Mouse (Mus musculus): ENCODE data around the gene Myo9a. TPM values are rescaled to one million over a fixed set of nuclear protein-coding genes. Genes with fewer than 3 reads are reported as not detected.
"Not testable (repeated sequence)": the region's sequence is repeated elsewhere in the genome, so short reads cannot be mapped to it uniquely, and the experiment has no call there.

The Myo9a gene
- polyA plus RNA-seq, 1 experiment: 0.10 TPM

DNA sequence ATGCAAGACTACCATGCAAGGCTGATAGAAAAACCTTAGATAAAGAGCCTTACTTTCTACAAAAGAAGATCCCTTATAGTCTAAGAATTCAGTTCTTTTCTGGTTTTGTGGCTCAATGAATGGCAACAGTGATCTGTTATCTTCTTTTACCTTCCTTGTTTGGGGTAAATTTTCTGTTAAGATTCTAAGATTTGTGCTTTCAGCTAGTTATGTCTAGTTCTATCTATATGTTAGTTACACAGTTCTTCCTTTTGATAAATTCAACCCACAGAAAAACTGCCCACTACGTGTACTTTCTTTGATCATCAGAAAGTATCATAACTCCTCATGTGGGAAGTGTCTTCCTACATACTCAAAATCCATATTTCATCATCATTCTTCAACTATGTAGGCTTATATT lies 164.1 kb downstream of the Myo9a start:
- no peaks in the 10 kb centered on the region for H3K4me1 ChIP-seq
- no peaks in the 10 kb centered on the region for H3K9me3 ChIP-seq
- TF ChIP-seq FLI1 (IDR thresholded peaks at IDR 0.05; ENCODE audit: low read length) (no peak), GATA1 (IDR thresholded peaks at IDR 0.05; ENCODE audit: borderline replicate concordance, low read length) (no peak)
- peaks cover 10% of the 10 kb centered on the region for H3K36me3 ChIP-seq (replicated peaks; ENCODE audit: low read length)
- no peaks in the 10 kb centered on the region for H3K27me3 ChIP-seq (replicated peaks)
- H3K4me3 ChIP-seq (replicated peaks): no peak overlapping the region

DNA sequence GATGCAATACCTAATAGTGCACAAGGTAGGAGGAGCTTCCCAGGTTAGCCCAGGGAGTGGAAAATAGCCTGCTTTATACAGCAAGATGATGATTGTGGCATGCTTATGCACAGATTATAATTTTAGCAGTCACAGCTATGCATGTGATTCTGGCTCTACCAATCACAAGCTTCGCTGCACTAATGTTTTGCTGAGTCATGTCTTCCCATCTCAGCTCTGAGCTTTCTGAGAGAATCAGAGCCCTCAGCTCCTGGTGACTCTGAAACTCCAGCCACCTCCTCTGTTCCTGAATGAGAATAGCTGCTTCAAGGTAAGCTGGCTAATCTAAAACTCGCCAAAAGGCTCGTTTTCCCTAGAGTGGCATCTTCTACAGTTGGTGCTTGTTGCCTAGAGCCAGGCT lies 179.6 kb downstream of the Myo9a start:
- Histone ChIP-seq H3K9me3 (no peaks in the 10 kb centered on the region), H3K27me3 (replicated peaks) (no peaks in the 10 kb centered on the region)

GRCm38 (mm10) chr9:59935866-59936265 lies 185.2 kb downstream of the Myo9a start:
- H3K36me3 ChIP-seq (replicated peaks; ENCODE audit: low read length): not testable (repeated sequence)

More for the DNA sequence above, 179.6 kb downstream of the Myo9a start:
- no peaks in the 10 kb centered on the region for H3K4me1 ChIP-seq
- no peak overlapping the region for H3K4me3 ChIP-seq (replicated peaks)
- peaks cover 6% of the 10 kb centered on the region for H3K36me3 ChIP-seq (replicated peaks; ENCODE audit: low read length)
- TF ChIP-seq GATA1 (IDR thresholded peaks at IDR 0.05; ENCODE audit: borderline replicate concordance, low read length) (no peak), FLI1 (IDR thresholded peaks at IDR 0.05; ENCODE audit: low read length) (no peak)

GRCm38 (mm10) chr9:59938529-59938928 lies 187.8 kb downstream of the Myo9a start:
- H3K4me1 ChIP-seq: peaks cover 10% of the 10 kb centered on the region
- H3K4me3 ChIP-seq (replicated peaks): no peak overlapping the region
- H3K9me3 ChIP-seq: no peaks in the 10 kb centered on the region
- TF ChIP-seq GATA1 (IDR thresholded peaks at IDR 0.05; ENCODE audit: borderline replicate concordance, low read length) (no peak), FLI1 (IDR thresholded peaks at IDR 0.05; ENCODE audit: low read length) (no peak)
- no peaks in the 10 kb centered on the region for H3K36me3 ChIP-seq (replicated peaks; ENCODE audit: low read length)
- H3K27me3 ChIP-seq (replicated peaks): peaks cover 14% of the 10 kb centered on the region

More at GRCm38 (mm10) chr9:59935866-59936265, 185.2 kb downstream of the Myo9a start:
- H3K4me3 ChIP-seq (replicated peaks); H3K9me3 ChIP-seq; H3K27me3 ChIP-seq (replicated peaks); H3K4me1 ChIP-seq: not testable (repeated sequence)

- Histone ChIP-seq H3K27me3 (replicated peaks) (peaks cover 22% of the 10 kb centered on the region), H3K9me3 (no peaks in the 10 kb centered on the region), H3K4me1 (peaks cover 10% of the 10 kb centered on the region), H3K36me3 (replicated peaks; ENCODE audit: low read length) (no peaks in the 10 kb centered on the region), H3K4me3 (replicated peaks) (no peak overlapping the region)
- no peak for TF ChIP-seq GATA1 (IDR thresholded peaks at IDR 0.05; ENCODE audit: borderline replicate concordance, low read length)
- TF ChIP-seq FLI1 (IDR thresholded peaks at IDR 0.05; ENCODE audit: low read length): no peak
These were observed 189.0 kb downstream of the Myo9a start for GRCm38 (mm10) chr9:59939691-59940090.

DNA sequence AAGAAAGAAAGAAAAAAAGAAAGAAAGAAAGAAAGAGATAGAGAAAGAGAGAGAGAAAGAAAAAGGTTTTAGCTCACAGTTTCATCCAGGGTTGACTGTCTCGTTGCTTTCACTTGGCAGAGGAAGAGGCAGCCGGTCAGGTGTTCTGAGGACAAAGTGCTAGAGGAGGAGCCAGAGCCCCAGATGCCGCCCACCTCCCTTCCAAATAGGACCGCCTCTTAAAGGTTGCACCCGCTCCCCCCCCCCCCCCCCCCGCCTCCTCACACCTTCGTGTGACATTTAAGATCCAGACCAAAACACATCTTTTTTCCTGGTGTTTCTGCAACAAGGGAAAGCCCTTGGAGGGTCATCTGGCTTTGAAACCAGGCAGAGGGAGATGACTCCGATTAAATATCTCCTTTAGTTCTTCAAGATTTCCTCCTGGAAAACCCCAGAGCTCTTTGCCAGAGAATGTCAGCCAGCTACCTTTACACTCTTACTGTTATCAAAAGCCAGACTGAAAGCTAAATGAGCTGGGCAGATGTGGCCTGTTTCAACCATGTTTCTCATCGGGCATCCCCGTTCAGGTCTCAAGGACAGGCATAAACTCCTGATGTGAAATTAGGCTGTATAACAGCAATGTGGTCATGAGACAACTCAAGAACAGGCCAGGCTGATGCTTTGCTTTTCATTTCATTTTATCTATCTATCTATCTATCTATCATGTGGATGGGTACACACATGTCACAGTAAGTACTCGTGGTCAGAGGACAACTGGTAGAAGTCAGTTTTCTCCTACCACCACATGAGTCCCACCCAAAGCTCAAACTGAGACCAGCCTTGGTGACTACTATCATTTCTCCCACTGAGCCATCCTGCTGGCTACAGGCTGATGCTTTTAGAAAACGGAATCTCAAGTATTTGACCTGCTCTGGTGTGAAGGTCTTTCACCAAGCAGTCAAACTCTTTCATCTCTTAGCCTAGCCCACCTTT lies 190.5 kb downstream of the Myo9a start:
- Histone ChIP-seq H3K4me3 (replicated peaks) (no peak overlapping the region), H3K27me3 (replicated peaks) (peaks cover 36% of the 10 kb centered on the region), H3K4me1 (peaks cover 10% of the 10 kb centered on the region), H3K36me3 (replicated peaks; ENCODE audit: low read length) (no peaks in the 10 kb centered on the region), H3K9me3 (no peaks in the 10 kb centered on the region)
- TF ChIP-seq FLI1 (IDR thresholded peaks at IDR 0.05; ENCODE audit: low read length) (no peak), GATA1 (IDR thresholded peaks at IDR 0.05; ENCODE audit: borderline replicate concordance, low read length) (no peak)

DNA sequence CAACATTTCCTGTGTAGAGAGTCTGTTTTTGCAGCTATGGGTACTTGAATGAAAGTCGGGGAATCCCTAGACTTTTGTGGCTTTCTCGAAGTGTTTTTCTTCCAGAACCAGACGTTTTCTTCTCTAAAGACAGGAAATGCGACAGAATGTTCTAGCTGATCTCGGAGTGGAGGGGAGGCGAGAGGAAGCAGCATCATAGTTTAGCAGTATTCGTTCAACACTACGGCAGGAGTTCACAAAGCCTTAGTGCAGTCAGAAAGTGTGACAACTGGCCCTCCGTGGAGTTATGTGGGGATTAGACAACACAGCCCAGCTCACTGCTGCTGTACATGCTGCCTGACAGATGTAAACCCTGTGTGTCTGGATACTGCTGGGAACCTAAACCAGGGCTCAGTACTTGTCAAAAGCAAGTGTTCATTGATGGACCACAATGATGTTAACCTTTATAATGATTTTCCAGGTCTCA lies 191.2 kb downstream of the Myo9a start:
- H3K4me3 ChIP-seq (replicated peaks): peak overlapping the region; percentile 86
- peaks cover 10% of the 10 kb centered on the region for H3K4me1 ChIP-seq
- TF ChIP-seq FLI1 (IDR thresholded peaks at IDR 0.05; ENCODE audit: low read length) (no peak), GATA1 (IDR thresholded peaks at IDR 0.05; ENCODE audit: borderline replicate concordance, low read length) (no peak)
- peaks cover 41% of the 10 kb centered on the region for H3K27me3 ChIP-seq (replicated peaks)
- H3K36me3 ChIP-seq (replicated peaks; ENCODE audit: low read length): no peaks in the 10 kb centered on the region
- no peaks in the 10 kb centered on the region for H3K9me3 ChIP-seq

DNA sequence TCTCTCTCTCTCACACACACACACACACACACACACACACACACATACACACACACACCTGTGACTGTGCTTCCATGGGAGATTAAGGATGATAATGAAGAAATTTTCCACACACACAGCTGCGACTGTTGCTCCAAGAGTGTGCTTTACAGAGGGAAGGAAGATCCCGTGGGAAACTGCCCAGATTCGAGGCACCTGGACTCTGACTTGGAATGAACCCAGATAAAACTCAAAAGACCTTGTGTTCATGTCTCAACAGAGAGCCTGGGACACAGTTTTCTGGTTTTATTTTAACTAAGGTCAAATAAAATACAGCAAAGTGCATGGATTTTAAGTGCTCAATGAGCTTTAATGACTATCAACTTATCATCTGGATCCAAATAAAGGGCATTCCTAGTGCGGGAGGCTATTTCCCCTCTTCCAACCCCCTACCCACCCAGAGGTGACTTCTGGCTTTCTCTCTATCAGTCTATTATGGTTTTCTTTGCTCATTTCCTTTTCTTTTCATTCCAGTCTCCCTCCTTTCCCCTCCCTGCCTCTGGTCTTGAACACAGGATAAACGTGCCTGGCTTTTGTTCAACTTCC lies 191.9 kb downstream of the Myo9a start:
- Histone ChIP-seq H3K27me3 (replicated peaks) (peaks cover 46% of the 10 kb centered on the region), H3K4me3 (replicated peaks) (no peak overlapping the region), H3K9me3 (no peaks in the 10 kb centered on the region), H3K4me1 (peaks cover 10% of the 10 kb centered on the region), H3K36me3 (replicated peaks; ENCODE audit: low read length) (no peaks in the 10 kb centered on the region)
- TF ChIP-seq GATA1 (IDR thresholded peaks at IDR 0.05; ENCODE audit: borderline replicate concordance, low read length): no peak
- no peak for TF ChIP-seq FLI1 (IDR thresholded peaks at IDR 0.05; ENCODE audit: low read length)

GRCm38 (mm10) chr9:59943826-59944225 lies 193.1 kb downstream of the Myo9a start:
- TF ChIP-seq FLI1 (IDR thresholded peaks at IDR 0.05; ENCODE audit: low read length): no peak
- TF ChIP-seq GATA1 (IDR thresholded peaks at IDR 0.05; ENCODE audit: borderline replicate concordance, low read length): no peak

DNA sequence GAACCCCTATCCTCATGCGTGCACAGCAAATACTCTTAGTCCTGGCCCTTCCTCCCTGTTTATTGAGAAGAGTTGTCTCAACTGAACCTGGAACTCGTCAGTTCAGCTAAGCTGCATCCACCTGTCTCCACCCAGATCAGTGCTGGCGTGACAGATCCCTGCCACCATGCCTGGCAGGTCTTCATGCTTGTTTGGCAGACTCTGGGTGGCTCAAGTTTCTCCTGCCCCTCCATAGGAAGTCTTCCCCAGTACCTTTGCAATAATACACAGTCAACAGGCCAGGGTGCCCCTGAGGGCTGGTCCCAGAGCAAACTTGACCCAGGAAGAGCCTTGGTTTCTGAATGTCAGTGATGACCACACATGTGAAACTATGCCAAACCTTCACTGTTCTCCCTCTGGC lies 194.5 kb downstream of the Myo9a start:
- Histone ChIP-seq H3K36me3 (replicated peaks; ENCODE audit: low read length) (no peaks in the 10 kb centered on the region), H3K4me1 (peaks cover 10% of the 10 kb centered on the region), H3K9me3 (no peaks in the 10 kb centered on the region), H3K27me3 (replicated peaks) (peaks cover 64% of the 10 kb centered on the region), H3K4me3 (replicated peaks) (no peak overlapping the region)
- TF ChIP-seq GATA1 (IDR thresholded peaks at IDR 0.05; ENCODE audit: borderline replicate concordance, low read length) (no peak), FLI1 (IDR thresholded peaks at IDR 0.05; ENCODE audit: low read length) (no peak)

More at GRCm38 (mm10) chr9:59943826-59944225, 193.1 kb downstream of the Myo9a start:
- H3K4me1 ChIP-seq: peaks cover 10% of the 10 kb centered on the region
- no peaks in the 10 kb centered on the region for H3K9me3 ChIP-seq
- H3K36me3 ChIP-seq (replicated peaks; ENCODE audit: low read length): no peaks in the 10 kb centered on the region
- peaks cover 56% of the 10 kb centered on the region for H3K27me3 ChIP-seq (replicated peaks)
- no peak overlapping the region for H3K4me3 ChIP-seq (replicated peaks)
